Mouse (Mus musculus): ENCODE data around the gene Prkch. TPM values are rescaled to one million over a fixed set of nuclear protein-coding genes. Genes with fewer than 3 reads are reported as not detected.

Prkch gene
- polyA plus RNA-seq, 1 experiment = 3.2 TPM

- H3K4me1 ChIP-seq (ENCODE audit: control insufficient read depth, insufficient read depth, low read length) = no peaks in the 10 kb centered on the region
- WGBS = 77% methylated on average over 13 of the region's 13 CpGs
- no peak overlapping the region for H3K4me3 ChIP-seq (replicated peaks; ENCODE audit: insufficient read depth, low read depth, low read length)
- no peak for DNase-seq
- H3K27me3 ChIP-seq (ENCODE audit: control insufficient read depth, insufficient read depth, low read length) = no peaks in the 10 kb centered on the region
- TF ChIP-seq POLR2A (IDR thresholded peaks at IDR 0.05; ENCODE audit: borderline replicate concordance, insufficient read depth, low read length) = no peak
- TF ChIP-seq CTCF (IDR thresholded peaks at IDR 0.05; ENCODE audit: borderline replicate concordance, insufficient read depth, low read depth, low read length) = no peak
- no peak overlapping the region for H3K27ac ChIP-seq (ENCODE audit: insufficient read depth, low read length)
Observed at GRCm38 (mm10) chr12:73607381-73608064, 22.9 kb downstream of the Prkch start.

GRCm38 (mm10) chr12:73608065-73608397, 23.4 kb downstream of the Prkch start:
- no peak for TF ChIP-seq POLR2A (IDR thresholded peaks at IDR 0.05; ENCODE audit: borderline replicate concordance, insufficient read depth, low read length)
- TF ChIP-seq CTCF (IDR thresholded peaks at IDR 0.05; ENCODE audit: borderline replicate concordance, insufficient read depth, low read depth, low read length) = no peak
- Histone ChIP-seq H3K4me1 (ENCODE audit: control insufficient read depth, insufficient read depth, low read length) (no peaks in the 10 kb centered on the region), H3K27me3 (ENCODE audit: control insufficient read depth, insufficient read depth, low read length) (no peaks in the 10 kb centered on the region), H3K27ac (ENCODE audit: insufficient read depth, low read length) (no peak overlapping the region), H3K4me3 (replicated peaks; ENCODE audit: insufficient read depth, low read depth, low read length) (no peak overlapping the region)
- DNase-seq = no peak
- WGBS = 31% methylated on average over 4 of the region's 4 CpGs

GRCm38 (mm10) chr12:73609262-73609661, 24.7 kb downstream of the Prkch start:
- H3K27me3 ChIP-seq (ENCODE audit: control insufficient read depth, insufficient read depth, low read length) = no peaks in the 10 kb centered on the region
- H3K4me3 ChIP-seq (replicated peaks; ENCODE audit: insufficient read depth, low read depth, low read length) = no peak overlapping the region
- no peak for TF ChIP-seq POLR2A (IDR thresholded peaks at IDR 0.05; ENCODE audit: borderline replicate concordance, insufficient read depth, low read length)
- no peak for TF ChIP-seq CTCF (IDR thresholded peaks at IDR 0.05; ENCODE audit: borderline replicate concordance, insufficient read depth, low read depth, low read length)
- 81% methylated on average over 3 of the region's 3 CpGs for WGBS
- no peak for DNase-seq
- no peaks in the 10 kb centered on the region for H3K4me1 ChIP-seq (ENCODE audit: control insufficient read depth, insufficient read depth, low read length)
- no peak overlapping the region for H3K27ac ChIP-seq (ENCODE audit: insufficient read depth, low read length)

- WGBS = 58% methylated on average over 18 of the region's 18 CpGs
- Histone ChIP-seq H3K4me1 (ENCODE audit: control insufficient read depth, insufficient read depth, low read length) (no peaks in the 10 kb centered on the region), H3K27ac (ENCODE audit: insufficient read depth, low read length) (no peak overlapping the region), H3K27me3 (ENCODE audit: control insufficient read depth, insufficient read depth, low read length) (no peaks in the 10 kb centered on the region), H3K4me3 (replicated peaks; ENCODE audit: insufficient read depth, low read depth, low read length) (no peak overlapping the region)
- TF ChIP-seq POLR2A (IDR thresholded peaks at IDR 0.05; ENCODE audit: borderline replicate concordance, insufficient read depth, low read length) (no peak), CTCF (IDR thresholded peaks at IDR 0.05; ENCODE audit: borderline replicate concordance, insufficient read depth, low read depth, low read length) (no peak)
- DNase-seq = no peak
Observed at GRCm38 (mm10) chr12:73609676-73610545, 25.3 kb downstream of the Prkch start.

DNA sequence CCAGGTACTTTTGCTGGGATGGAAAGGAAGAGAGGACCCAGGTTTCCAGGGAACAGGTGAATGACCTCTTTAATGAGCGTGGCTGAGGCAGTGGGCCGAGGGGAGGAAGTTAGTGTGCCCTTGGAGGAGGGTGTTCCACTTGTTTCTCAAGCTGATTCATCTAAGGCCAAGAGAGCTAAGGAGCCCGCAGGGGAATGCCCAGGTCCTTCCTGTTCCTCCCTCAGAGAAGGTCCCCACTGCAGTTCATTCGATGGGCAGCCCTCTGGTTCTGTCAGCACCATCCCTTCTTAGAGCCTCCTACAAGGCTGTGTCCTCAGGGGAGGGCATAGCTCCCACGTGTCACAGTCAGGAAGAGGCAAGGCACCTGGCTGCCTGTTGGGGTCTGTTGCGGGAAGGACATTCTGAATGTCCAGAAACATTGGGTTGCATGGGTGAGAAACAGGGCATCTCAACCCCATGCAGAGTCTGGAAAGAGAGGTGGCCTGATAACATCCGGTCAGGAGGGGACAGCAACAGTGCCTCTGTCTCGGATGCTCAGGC, 26.3 kb downstream of the Prkch start:
- WGBS = 80% methylated on average over 8 of the region's 8 CpGs
- TF ChIP-seq CTCF (IDR thresholded peaks at IDR 0.05; ENCODE audit: borderline replicate concordance, insufficient read depth, low read depth, low read length) = no peak
- no peak overlapping the region for H3K4me3 ChIP-seq (replicated peaks; ENCODE audit: insufficient read depth, low read depth, low read length)

DNA sequence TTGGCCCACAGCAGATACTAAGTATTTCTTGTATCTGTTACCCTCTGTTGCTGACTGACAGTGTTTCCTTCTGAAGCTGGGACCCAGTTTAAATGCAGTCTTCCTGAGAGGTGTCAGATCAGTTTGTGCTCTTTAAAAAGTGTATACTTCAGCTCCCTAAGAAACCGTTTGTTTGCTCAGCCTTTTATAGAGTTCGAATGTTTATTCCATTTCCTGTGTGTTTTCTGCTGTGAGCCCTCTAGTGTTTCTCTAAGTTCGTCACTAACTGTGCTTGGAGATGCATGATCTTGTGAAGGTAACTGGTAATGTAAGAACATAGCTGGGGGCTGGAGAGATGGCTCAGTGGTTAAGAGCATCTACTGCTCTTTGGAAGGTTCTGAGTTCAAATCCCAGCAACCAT, 27.1 kb downstream of the Prkch start:
- TF ChIP-seq CTCF (IDR thresholded peaks at IDR 0.05; ENCODE audit: borderline replicate concordance, insufficient read depth, low read depth, low read length) (no peak), POLR2A (IDR thresholded peaks at IDR 0.05; ENCODE audit: borderline replicate concordance, insufficient read depth, low read length) (no peak)
- Histone ChIP-seq H3K27me3 (ENCODE audit: control insufficient read depth, insufficient read depth, low read length) (no peaks in the 10 kb centered on the region), H3K4me3 (replicated peaks; ENCODE audit: insufficient read depth, low read depth, low read length) (no peak overlapping the region), H3K27ac (ENCODE audit: insufficient read depth, low read length) (no peak overlapping the region), H3K4me1 (ENCODE audit: control insufficient read depth, insufficient read depth, low read length) (no peaks in the 10 kb centered on the region)
- WGBS = 83% methylated on average over 3 of the region's 3 CpGs
- no peak for DNase-seq

More for the DNA sequence above, 26.3 kb downstream of the Prkch start:
- no peaks in the 10 kb centered on the region for H3K27me3 ChIP-seq (ENCODE audit: control insufficient read depth, insufficient read depth, low read length)
- no peaks in the 10 kb centered on the region for H3K4me1 ChIP-seq (ENCODE audit: control insufficient read depth, insufficient read depth, low read length)
- no peak overlapping the region for H3K27ac ChIP-seq (ENCODE audit: insufficient read depth, low read length)
- no peak for DNase-seq

DNA sequence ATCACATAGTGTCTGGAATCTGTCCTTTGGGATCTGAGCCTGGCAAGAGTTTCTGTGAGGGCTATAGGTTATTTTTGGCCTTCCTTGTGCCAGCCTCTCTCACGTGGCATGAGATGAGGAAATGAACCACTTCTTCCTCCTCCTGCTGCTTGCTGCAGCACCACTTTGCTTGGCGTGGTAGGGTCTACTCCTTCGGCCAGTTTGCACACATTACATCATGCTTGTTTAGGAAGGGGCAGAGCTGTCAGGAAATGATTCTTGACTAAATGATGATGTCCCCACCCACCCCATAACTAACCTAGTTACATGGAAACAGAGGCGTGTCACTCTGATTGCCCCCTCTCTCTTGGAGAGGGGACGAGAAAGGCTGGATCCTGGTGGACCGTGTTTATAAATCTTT, 28.6 kb downstream of the Prkch start:
- no peak for DNase-seq
- H3K4me1 ChIP-seq (ENCODE audit: control insufficient read depth, insufficient read depth, low read length) = no peaks in the 10 kb centered on the region
- H3K27me3 ChIP-seq (ENCODE audit: control insufficient read depth, insufficient read depth, low read length) = no peaks in the 10 kb centered on the region
- H3K27ac ChIP-seq (ENCODE audit: insufficient read depth, low read length) = no peak overlapping the region
- 68% methylated on average over 6 of the region's 6 CpGs for WGBS
- TF ChIP-seq POLR2A (IDR thresholded peaks at IDR 0.05; ENCODE audit: borderline replicate concordance, insufficient read depth, low read length) (no peak), CTCF (IDR thresholded peaks at IDR 0.05; ENCODE audit: borderline replicate concordance, insufficient read depth, low read depth, low read length) (no peak)
- no peak overlapping the region for H3K4me3 ChIP-seq (replicated peaks; ENCODE audit: insufficient read depth, low read depth, low read length)

GRCm38 (mm10) chr12:73617652-73618051, 33.1 kb downstream of the Prkch start:
- H3K4me3 ChIP-seq (replicated peaks; ENCODE audit: insufficient read depth, low read depth, low read length) = no peak overlapping the region
- 51% methylated on average over 10 of the region's 10 CpGs for WGBS
- no peak for DNase-seq
- no peaks in the 10 kb centered on the region for H3K27me3 ChIP-seq (ENCODE audit: control insufficient read depth, insufficient read depth, low read length)
- no peaks in the 10 kb centered on the region for H3K4me1 ChIP-seq (ENCODE audit: control insufficient read depth, insufficient read depth, low read length)
- no peak overlapping the region for H3K27ac ChIP-seq (ENCODE audit: insufficient read depth, low read length)
- no peak for TF ChIP-seq CTCF (IDR thresholded peaks at IDR 0.05; ENCODE audit: borderline replicate concordance, insufficient read depth, low read depth, low read length)
- TF ChIP-seq POLR2A (IDR thresholded peaks at IDR 0.05; ENCODE audit: borderline replicate concordance, insufficient read depth, low read length) = no peak
